Mouse (Mus musculus) hematopoietic multipotent progenitor cell, adult 10-12 weeks (in vitro differentiated cells): Measurements from ENCODE around the gene 1810065E05Rik. TPM values are rescaled to one million over a fixed set of nuclear protein-coding genes. Genes with fewer than 3 reads are reported as not detected.

ENCODE experiments used
- polyA plus RNA-seq: library from polyadenylated mRNA; stranded (reverse); fragments of >175 nt; gene quantifications from 2 replicates; pipeline ENCODE4 v1.2.3, GENCODE M21; 2012; ENCODE audit warnings: low replicate concordance

1810065E05Rik gene
- not detected in 2 replicates for polyA plus RNA-seq

GRCm38 (mm10) chr11:58420815-58421214 lies at the start of gene 1810065E05Rik:
Gene 1810065E05Rik, plus strand, starts transcription at chr11:58421111.

GRCm38 (mm10) chr11:58378763-58379278 lies 42.1 kb upstream of the 1810065E05Rik start, which contains the start of gene Lypd8:
Gene Lypd8, plus strand, starts transcription at chr11:58379043.

GRCm38 (mm10) chr11:58432259-58432658 lies 11.3 kb downstream of the 1810065E05Rik start, which contains the start of gene Gm12253:
Gene Gm12253, plus strand, starts transcription at chr11:58432559.

GRCm38 (mm10) chr11:58452759-58453158 lies 31.8 kb downstream of the 1810065E05Rik start, which contains the start of gene Lypd9:
Gene Lypd9, minus strand, starts transcription at chr11:58452923.

GRCm38 (mm10) chr11:58462170-58462569 lies 41.3 kb downstream of the 1810065E05Rik start, which contains the start of gene Olfr30:
Gene Olfr30, minus strand, starts transcription at chr11:58462270.

Other genes with a start within 250 kb of the 1810065E05Rik start
- gene Mrpl22, start 249.4 kb upstream of the 1810065E05Rik start, polyA plus RNA-seq: 4.2 and 16.6 TPM in 2 replicates
- gene Igtp, start 221.6 kb upstream of the 1810065E05Rik start, polyA plus RNA-seq: 6.0 and 12.5 TPM in 2 replicates
- gene Irgm2, start 221.5 kb upstream of the 1810065E05Rik start, polyA plus RNA-seq: 1.2 and 4.8 TPM in 2 replicates
- gene 4930438A08Rik, start 146.3 kb upstream of the 1810065E05Rik start, polyA plus RNA-seq: 0.19 and 0.25 TPM in 2 replicates
- gene Zfp692, start 114.0 kb upstream of the 1810065E05Rik start, polyA plus RNA-seq: 9.7 and 23.0 TPM in 2 replicates
- 9.4 and 11.8 TPM in 2 replicates for gene Zfp672, start 90.8 kb upstream of the 1810065E05Rik start, polyA plus RNA-seq
- 18.6 and 31.9 TPM in 2 replicates for gene Sh3bp5l, start 90.4 kb upstream of the 1810065E05Rik start, polyA plus RNA-seq
- gene Lypd8, start 42.1 kb upstream of the 1810065E05Rik start, polyA plus RNA-seq: not detected in 2 replicates
- gene Gm12253, start 11.4 kb downstream of the 1810065E05Rik start, polyA plus RNA-seq: not detected in 2 replicates
- not detected in 2 replicates for gene Lypd9, start 31.8 kb downstream of the 1810065E05Rik start, polyA plus RNA-seq
- not detected in 2 replicates for gene Olfr30, start 41.2 kb downstream of the 1810065E05Rik start, polyA plus RNA-seq
- not detected in 2 replicates for gene Olfr332, start 71.4 kb downstream of the 1810065E05Rik start, polyA plus RNA-seq
- not detected in 2 replicates for gene Olfr331, start 81.5 kb downstream of the 1810065E05Rik start, polyA plus RNA-seq
- not detected in 2 replicates for gene Olfr330, start 113.7 kb downstream of the 1810065E05Rik start, polyA plus RNA-seq
- gene Olfr329-ps, start 125.3 kb downstream of the 1810065E05Rik start, polyA plus RNA-seq: not detected in 2 replicates
- not detected in 2 replicates for gene Olfr328, start 134.5 kb downstream of the 1810065E05Rik start, polyA plus RNA-seq
- gene Olfr224, start 149.4 kb downstream of the 1810065E05Rik start, polyA plus RNA-seq: not detected in 2 replicates
- gene Olfr325, start 156.6 kb downstream of the 1810065E05Rik start, polyA plus RNA-seq: not detected in 2 replicates
- not detected in 2 replicates for gene Olfr324, start 174.0 kb downstream of the 1810065E05Rik start, polyA plus RNA-seq
- gene 2210407C18Rik, start 195.0 kb downstream of the 1810065E05Rik start, polyA plus RNA-seq: not detected in 2 replicates
- 0.18 TPM in 1 of 2 replicates, not detected in the other for gene Olfr323, start 209.4 kb downstream of the 1810065E05Rik start, polyA plus RNA-seq
- gene Trim58, start 219.4 kb downstream of the 1810065E05Rik start, polyA plus RNA-seq: 0.15 and 5.6 TPM in 2 replicates
- 0.03 TPM in 1 of 2 replicates, not detected in the other for gene Olfr322, start 237.7 kb downstream of the 1810065E05Rik start, polyA plus RNA-seq